Mouse (Mus musculus) olfactory bulb, adult 2 months (tissue): ENCODE data around the gene Cbx7.

Source experiments
- CTCF ChIP-seq: fragments of 200-500 bp; IDR thresholded peaks from 2 replicates; pipeline ENCODE4 v1.5.1; 2012; ENCODE audit warnings: low read depth, mild to moderate bottlenecking, low read length, moderate library complexity; ENCODE audit not compliant: insufficient read depth
- POLR2A ChIP-seq: fragments of 200-500 bp; IDR thresholded peaks from 2 replicates; pipeline ENCODE4 v1.6.1; 2012; ENCODE audit warnings: mild to moderate bottlenecking, low read depth, low read length, moderate library complexity; ENCODE audit not compliant: insufficient read depth

- TF ChIP-seq CTCF (no peak), POLR2A (no peak)
These were observed 53.7 kb downstream of the Cbx7 start for GRCm38 (mm10) chr15:79917111-79917720.
